Mouse (Mus musculus): ENCODE results near the gene Rnf135.
"Not testable (repeated sequence)": the region's sequence is repeated elsewhere in the genome, so short reads cannot be mapped to it uniquely, and the experiment has no call there.

Rnf135 gene

GRCm38 (mm10) chr11:80163362-80164116 is 20.1 kb upstream of the Rnf135 start:
- no peak for DNase-seq (ENCODE audit: low read depth, low spot score)

GRCm38 (mm10) chr11:80164224-80164623 is 19.4 kb upstream of the Rnf135 start:
- DNase-seq (ENCODE audit: low read depth, low spot score), result no peak

GRCm38 (mm10) chr11:80168121-80168520 is 15.5 kb upstream of the Rnf135 start:
- DNase-seq (ENCODE audit: low read depth, low spot score), result peak; percentile 53

GRCm38 (mm10) chr11:80168611-80169249 is 14.9 kb upstream of the Rnf135 start:
- DNase-seq (ENCODE audit: low read depth, low spot score), result peak; percentile 60

GRCm38 (mm10) chr11:80169629-80170028 is 14.0 kb upstream of the Rnf135 start:
- DNase-seq (ENCODE audit: low read depth, low spot score), result no peak

- DNase-seq (ENCODE audit: low read depth, low spot score), result no peak
These were observed 13.3 kb upstream of the Rnf135 start for GRCm38 (mm10) chr11:80170351-80170750.

- DNase-seq (ENCODE audit: low read depth, low spot score), result no peak
These were observed 11.8 kb upstream of the Rnf135 start for GRCm38 (mm10) chr11:80171884-80172283.

- peak; percentile 35 for DNase-seq (ENCODE audit: low read depth, low spot score)
These were observed 9.5 kb upstream of the Rnf135 start for GRCm38 (mm10) chr11:80173963-80174670.

GRCm38 (mm10) chr11:80176911-80177895 is 6.4 kb upstream of the Rnf135 start:
- DNase-seq (ENCODE audit: low read depth, low spot score), result peak; percentile 73

- no peak for DNase-seq (ENCODE audit: low read depth, low spot score)
These were observed 5.3 kb upstream of the Rnf135 start for GRCm38 (mm10) chr11:80178316-80178715.

- peak; percentile 80 for DNase-seq (ENCODE audit: low read depth, low spot score)
These were observed 2.5 kb upstream of the Rnf135 start for GRCm38 (mm10) chr11:80181021-80181749.

GRCm38 (mm10) chr11:80183054-80183704 is 472 bp upstream of the Rnf135 start:
- not testable (repeated sequence) for DNase-seq (ENCODE audit: low read depth, low spot score)

GRCm38 (mm10) chr11:80184531-80185071 is 950 bp downstream of the Rnf135 start:
- DNase-seq (ENCODE audit: low read depth, low spot score), result no peak

GRCm38 (mm10) chr11:80185441-80185976 is 1.9 kb downstream of the Rnf135 start:
- DNase-seq (ENCODE audit: low read depth, low spot score), result peak; percentile 84

GRCm38 (mm10) chr11:80190280-80190679 is 6.6 kb downstream of the Rnf135 start:
- no peak for DNase-seq (ENCODE audit: low read depth, low spot score)

- peak; percentile 77 for DNase-seq (ENCODE audit: low read depth, low spot score)
These were observed 10.2 kb downstream of the Rnf135 start for GRCm38 (mm10) chr11:80193827-80194226.

GRCm38 (mm10) chr11:80196351-80196750 is 12.7 kb downstream of the Rnf135 start:
- peak; percentile 36 for DNase-seq (ENCODE audit: low read depth, low spot score)

GRCm38 (mm10) chr11:80199316-80199715 is 15.7 kb downstream of the Rnf135 start:
- no peak for DNase-seq (ENCODE audit: low read depth, low spot score)

GRCm38 (mm10) chr11:80199773-80200172 is 16.1 kb downstream of the Rnf135 start:
- peak; percentile 64 for DNase-seq (ENCODE audit: low read depth, low spot score)
